Mouse (Mus musculus) inflammation-experienced regulatory T-cells, adult 6 months (primary cell): Measurements from ENCODE around the gene Mlst8. TPM values are rescaled to one million over a fixed set of nuclear protein-coding genes. Genes with fewer than 3 reads are reported as not detected.
"Not testable (repeated sequence)": the region's sequence is repeated elsewhere in the genome, so short reads cannot be mapped to it uniquely, and the experiment has no call there.

Source experiments
- ATAC-seq: one replicate; pipeline ENCODE4 v1.8.0; 2017
- polyA plus RNA-seq, 3 experiments: library from polyadenylated mRNA; unstranded; fragments of 100-300 nt; shearing (Covaris generic); gene quantifications; one replicate each; pipeline ENCODE4 v1.2.1; 2017

Gene Mlst8
- polyA plus RNA-seq, 3 experiments from 2014 or later = 14.0 to 14.9 (median 14.5) TPM

DNA sequence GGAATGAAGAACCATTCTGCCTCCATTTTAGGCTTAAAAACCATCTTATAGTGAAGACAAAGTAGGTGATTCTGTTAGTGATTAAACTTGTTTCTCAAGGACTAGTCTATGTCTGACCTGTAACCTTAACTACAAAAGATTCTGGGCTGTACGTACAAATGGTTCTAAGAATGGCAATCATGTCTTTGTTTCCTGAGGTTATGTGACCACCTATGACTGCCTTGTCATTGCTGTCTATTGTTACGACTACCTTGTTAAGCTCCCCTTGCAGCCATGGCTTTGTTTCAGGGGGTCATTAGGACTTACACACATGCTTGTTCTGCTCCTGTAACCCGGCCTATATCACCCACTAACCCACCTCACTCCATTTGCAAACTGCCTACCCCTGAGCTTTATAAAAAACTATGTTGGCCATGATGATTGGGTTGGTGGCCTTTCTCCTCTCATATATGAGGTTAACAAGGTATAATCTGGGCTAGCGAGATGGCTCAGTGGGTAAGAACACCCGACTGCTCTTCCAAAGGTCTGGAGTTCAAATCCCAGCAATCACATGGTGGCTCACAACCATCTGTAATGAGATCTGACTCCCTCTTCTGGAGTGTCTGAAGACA, 10.1 kb downstream of the Mlst8 start:
- no peak for ATAC-seq

DNA sequence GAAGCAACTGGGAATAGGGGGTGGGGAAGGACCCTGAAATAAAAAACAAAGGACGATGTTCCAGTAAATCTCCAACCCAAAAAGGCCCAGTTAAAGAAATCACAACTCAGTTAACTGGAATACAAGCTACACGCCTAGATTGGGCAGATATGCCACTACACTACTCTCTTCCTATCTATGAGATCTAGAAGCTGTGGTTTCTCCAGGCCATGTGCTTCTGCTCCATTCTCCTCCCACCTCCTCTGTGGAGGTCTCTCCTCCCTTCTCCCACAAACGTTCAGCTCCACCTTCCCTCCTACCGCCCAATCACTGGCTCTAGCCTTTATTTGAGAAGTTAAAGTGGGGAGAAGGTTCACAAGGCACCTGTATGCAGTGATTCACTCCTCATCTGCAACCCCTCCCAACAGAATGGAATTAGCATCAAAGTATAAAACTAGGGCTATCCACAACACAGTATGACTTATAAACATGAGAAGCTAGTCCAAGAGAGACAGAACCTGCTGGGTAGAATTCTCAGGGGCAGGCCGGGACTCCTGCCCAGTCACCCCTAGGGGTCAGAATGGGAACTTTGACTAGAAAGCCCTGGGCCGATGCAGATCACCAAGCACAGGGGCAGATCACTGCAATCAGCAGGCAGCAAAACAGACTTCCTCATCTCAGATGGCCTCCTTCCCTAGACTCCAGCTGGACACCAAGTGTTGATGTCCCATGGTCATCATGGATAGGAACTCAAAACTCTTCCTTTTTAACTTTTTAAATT, 15.3 kb downstream of the Mlst8 start:
- ATAC-seq = peak; percentile 56

DNA sequence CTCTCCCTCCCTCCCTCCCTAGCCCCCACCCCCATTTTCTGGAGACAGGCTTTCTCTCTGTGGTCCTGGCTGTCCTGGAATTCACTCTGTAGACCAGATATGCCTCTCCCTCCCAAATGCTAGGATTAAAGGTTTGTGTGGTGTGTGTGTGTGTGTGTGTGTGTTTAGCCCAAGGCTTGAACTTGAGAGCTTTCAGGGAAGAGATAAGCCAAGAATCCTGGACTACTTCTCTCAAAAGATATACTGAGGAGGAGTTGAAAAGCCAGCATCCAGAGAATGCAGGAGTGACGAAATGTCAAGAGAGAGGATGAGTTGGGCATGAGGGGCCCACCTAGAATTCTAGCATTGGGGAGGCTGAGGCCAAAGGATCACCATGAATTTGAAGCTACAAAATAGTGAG, 15.9 kb downstream of the Mlst8 start:
- no peak for ATAC-seq

DNA sequence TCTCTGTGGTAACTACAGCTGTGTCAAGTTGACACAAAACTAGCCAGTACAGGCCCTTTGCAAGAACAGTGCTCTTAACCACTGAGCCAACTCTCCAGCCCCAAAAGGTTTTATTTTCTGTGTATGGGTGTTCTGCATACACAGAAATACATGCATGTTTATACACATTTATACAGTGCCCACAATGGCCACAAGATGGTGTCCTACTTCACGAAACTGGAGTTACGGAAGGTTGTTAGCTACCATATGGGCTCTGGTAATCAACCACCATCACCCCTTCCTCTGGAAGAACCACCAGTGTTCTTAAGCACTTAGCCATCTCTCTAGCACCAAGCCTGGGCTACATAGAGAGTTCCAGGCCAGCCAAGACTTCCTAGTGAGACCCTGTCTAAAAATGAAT, 17.3 kb downstream of the Mlst8 start:
- peak; percentile 61 for ATAC-seq

DNA sequence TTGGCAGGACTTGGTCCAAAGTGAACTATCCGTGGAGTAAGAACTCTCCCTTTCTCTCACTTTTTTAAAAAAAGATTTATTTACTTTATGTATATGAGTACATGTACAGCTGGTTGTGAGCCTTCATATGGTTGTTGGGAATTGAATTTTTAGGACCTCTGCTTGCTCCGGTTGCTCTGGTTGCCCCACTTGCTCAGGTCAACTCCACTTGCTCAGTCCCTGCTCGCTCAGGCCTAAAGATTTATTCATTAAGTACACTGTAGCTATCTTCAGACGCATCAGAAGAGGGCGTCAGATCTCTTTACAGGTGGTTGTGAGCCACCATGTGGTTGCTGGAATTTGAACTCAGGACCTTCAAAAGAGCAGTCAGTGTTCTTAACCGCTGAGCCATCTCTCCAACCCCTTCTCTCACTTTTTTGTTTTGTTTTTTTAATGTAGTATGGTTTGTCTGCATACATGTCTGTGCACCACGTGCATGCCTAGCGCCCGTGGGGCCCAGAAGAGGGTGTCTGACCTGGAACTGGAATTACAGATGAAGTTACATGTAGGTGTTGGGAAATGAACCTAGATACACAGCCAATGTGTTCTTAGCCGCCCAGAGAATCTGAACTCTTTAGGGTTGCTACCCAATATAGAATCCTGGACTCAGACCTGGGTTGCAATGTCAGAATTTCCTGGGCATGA, 23.2 kb downstream of the Mlst8 start:
- ATAC-seq = not testable (repeated sequence)

DNA sequence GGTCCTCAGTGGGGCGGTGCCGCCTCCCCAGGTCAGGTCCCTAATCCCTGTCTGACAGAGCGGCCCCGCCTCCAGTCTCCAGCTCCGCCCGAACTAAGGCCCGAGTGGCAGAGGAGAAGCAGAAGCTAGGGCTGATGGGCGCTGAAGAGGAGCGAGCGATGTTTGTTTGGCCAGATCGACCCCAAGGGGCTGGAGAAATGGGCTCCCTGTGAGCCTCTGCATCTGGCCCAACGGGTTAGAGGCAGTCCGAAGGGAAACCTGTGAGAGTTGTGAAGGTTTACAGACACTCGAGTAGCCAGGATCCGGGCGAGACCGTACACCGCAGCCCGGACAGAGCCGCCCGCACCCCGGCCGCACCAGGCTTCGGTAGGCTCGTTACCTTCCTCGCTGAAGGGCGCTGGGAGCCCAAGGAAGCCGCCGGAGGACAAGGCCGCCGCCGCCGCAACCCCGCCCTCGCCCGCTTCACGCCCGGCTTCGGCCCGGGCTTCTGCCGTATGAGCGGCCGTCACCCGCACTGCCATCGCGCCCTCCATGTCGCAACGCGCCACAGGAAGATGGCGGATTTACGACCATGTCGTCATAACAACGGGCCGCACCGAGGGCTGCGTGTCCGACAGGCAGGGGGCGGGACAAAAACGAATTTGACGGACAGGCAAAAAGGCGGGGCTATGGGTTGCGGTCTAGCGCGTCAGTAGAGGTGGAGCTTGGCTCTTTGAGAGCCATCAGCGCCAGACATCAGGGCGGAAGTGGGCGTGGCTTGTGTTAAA, 23.9 kb downstream of the Mlst8 start:
- peak; percentile 88 for ATAC-seq

DNA sequence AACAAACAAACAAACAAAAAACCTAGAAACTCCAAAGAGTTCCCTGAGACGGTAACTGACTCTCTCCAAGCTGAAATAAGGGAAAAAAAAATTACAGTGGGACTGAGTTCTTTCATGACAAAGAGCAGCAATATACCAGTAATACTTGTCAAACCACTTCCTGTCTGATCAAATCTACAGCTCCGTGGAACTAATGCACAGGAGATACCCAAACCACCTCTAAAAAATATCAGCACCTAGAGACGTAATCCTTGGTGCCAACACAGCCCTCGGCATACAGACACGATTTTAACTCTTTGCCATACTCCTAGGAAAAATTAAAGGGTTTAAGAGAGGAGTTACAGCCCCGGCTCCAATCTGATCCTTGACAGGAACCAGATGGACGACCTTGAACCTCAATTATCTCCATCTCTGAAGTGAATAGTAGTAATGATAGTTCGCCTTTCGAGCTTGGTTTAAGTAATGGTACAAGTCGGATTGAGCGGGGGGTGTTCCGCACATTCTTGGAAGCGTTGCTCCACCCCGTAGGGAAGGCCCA, 24.6 kb downstream of the Mlst8 start:
- ATAC-seq = peak; percentile 63

DNA sequence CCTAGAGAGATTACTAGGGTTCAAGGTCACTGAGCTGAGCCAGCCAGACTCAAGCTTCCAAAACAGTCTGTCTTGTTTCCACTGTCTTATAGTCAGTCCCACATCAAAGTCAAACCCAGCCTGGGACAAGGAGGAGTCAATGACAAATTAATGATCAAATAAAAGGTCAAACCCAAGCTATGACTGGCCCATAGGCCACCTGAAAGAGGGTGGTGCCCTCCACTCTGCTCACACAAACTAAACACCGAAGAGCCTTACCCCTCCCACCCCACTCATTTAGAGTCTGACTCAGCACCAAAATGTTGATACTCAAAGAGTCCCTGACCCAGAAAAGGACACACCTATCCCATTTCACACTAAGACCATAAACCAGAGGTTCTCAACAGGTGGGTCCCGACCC, 25.5 kb downstream of the Mlst8 start:
- no peak for ATAC-seq

DNA sequence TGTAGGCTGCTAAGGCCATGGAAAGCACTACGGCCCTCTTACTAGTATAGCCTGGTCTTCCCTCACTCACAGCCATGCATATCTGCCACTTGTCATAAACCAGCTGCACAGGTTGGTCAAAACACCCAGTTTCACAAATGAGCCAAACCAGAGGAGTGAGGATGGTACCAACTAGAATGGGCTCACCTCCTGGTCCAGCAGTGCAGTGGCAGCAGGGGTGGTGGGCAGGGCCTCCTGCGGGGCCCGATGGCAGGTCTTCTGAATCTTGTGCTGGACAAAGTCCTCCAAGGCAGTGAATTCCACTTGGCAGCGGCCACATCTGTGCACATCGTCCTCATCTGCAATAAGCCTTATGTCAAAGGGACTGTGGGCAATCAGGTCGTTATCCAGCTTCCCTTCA, 27.7 kb downstream of the Mlst8 start:
- no peak for ATAC-seq

DNA sequence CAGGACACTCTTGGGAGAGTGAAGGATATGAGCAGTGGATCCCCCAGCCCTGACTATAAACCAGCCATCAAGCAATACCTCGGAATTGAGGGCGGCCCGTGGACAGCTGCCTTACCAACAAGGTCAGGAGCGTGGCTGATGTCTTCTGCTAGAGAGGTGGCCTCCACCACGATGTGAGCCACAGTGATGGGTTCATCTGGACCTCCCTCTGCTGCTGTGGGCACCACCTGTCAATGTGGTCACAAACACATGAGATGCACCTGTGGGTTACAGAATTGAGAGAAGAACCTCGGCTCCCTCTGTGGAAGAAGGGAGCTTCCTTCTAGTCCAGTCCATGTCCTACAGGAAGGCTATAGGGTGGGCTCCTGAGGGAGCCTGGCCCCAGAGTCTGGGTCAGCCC, 29.4 kb downstream of the Mlst8 start:
- no peak for ATAC-seq

DNA sequence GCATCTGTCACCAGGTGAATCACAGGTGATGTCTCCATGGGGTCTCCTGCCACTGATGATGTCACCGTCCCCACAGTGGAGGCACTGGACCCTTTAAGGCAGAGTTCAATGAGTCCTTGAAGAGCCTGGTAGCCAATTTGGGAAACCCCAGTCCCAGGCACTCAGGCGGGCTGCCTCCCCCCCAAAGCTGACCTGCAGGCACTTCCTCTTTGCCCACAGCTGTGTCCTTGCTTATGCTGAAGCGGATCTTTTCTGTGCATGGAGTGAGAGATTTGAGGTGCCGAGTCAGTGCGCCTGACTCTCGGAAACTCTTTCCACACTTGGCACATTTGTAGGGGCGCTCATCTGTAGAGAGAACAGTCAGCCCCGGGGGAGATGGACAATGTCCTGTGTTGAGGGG, 32.3 kb downstream of the Mlst8 start:
- no peak for ATAC-seq

DNA sequence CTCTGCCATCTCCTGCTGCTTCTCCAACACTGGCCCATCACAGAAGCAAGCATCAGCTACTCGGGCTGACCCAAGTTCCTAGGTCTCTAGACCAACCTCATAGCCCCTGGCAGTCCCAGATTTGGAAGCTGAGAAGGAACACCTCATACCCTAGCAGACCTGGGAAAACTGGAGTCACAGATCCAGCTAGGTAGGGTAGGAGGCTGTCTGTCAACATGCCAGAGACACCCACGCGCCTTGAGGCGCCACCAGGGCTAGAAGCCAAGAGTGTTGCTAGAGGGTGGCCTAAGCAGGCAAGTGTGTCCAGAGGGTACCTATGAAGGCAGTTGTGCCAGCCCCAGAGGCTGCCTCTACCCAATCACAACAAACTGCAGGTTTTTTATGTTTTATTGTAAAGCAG, 35.5 kb downstream of the Mlst8 start:
- no peak for ATAC-seq

DNA sequence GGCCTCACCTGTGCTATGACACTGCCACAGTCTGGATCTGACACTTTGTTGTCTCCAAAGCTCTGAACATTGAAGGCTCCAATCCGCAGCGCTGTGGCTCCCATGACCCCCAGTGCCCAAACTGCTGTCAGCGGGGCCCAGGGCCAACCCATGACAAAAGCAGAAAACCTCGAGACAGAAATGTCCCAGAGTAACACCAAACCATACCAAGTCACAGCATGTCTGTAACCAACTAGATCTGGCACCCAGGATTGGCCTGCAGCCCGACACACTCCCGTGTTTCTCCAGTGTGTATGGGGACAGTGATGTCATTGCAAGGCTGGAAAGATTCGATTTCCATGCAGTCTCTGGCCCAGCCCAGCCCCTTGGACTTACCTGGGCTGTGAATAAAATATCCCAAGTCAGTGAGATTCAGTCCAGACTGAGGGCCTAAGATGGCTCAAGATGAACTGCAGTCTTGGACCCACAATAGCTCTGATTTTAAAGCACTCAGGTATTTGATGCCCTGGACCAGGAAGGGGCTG, 36.2 kb downstream of the Mlst8 start, which contains the start of gene Dnase1l2:
Gene Dnase1l2, minus strand, starts transcription at position 474 of the 524 bp plus-strand sequence.
- no peak for ATAC-seq

DNA sequence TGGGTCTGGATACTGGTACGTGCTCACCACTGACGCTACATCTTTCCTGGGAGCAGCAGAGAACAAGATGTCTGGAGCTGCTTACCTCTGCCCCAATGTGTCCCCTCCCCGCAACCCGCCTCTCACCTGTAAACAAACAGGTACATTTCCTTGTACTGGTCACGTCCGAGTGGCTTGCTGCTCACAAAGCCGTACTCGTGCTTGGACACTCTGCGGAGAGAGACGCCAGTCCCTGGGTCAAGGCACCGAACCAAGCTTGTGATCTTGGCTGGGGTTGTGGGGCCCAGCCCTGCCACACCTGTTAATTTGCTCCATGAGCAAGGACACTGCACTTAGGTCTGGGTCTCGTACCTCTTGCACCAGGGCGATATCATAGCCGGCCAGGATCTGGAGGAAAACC, 36.8 kb downstream of the Mlst8 start:
- no peak for ATAC-seq

DNA sequence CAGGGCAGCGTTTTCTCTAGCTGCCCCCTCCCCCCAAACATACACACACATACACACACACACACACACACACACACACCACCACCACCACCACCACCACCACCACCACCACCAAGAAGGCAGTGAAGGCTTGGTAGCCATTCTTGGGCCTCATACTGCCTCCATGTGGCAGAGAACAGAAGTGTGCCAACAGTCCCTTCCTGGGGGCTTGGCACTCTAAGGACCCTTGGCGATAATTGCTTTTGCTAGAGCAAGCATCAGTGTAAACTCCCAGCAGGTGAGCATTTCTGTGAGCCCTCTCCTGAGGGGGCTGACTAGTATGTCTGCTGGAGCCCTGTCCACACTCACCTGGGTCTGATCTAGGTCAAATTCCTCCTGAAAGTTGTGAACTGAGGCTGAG, 37.7 kb downstream of the Mlst8 start:
- ATAC-seq = no peak

DNA sequence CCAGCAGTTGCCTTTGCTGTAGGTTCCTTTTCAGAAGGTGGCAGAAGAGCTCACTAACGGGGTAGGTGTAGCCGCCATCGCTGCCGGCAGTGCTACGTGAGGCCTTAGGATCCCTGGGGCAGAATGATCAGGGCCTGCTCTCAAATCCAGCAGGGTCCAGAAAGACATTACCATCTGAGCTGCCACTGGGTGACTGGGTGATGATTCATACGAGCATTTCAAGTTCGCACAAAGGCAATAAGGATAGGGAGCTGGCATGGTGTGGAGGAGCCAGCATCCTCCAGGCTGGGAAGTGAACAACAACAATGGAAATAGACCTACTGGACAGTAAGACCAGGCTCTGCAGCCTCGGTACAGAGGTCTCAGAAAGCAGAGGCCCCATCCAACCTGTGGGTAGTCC, 38.5 kb downstream of the Mlst8 start:
- ATAC-seq = no peak

DNA sequence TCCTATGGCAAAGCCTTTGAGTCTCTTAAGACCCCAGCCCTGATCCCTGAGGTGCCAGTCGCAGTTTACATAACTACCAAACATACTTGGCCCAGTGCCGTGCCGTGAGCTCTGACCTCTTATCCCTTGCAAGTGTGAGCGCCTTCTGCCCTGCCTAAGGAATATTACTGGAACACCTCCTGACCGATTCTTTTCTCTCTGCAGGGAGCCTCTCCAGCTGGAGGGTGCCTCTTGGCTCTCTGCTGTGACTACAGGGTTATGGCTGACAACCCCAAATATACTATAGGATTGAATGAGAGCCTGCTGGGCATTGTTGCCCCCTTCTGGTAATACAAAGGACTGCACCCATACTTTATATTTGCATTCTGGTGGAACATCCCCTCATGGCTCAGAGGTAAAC, 41.9 kb downstream of the Mlst8 start:
- peak; percentile 76 for ATAC-seq

DNA sequence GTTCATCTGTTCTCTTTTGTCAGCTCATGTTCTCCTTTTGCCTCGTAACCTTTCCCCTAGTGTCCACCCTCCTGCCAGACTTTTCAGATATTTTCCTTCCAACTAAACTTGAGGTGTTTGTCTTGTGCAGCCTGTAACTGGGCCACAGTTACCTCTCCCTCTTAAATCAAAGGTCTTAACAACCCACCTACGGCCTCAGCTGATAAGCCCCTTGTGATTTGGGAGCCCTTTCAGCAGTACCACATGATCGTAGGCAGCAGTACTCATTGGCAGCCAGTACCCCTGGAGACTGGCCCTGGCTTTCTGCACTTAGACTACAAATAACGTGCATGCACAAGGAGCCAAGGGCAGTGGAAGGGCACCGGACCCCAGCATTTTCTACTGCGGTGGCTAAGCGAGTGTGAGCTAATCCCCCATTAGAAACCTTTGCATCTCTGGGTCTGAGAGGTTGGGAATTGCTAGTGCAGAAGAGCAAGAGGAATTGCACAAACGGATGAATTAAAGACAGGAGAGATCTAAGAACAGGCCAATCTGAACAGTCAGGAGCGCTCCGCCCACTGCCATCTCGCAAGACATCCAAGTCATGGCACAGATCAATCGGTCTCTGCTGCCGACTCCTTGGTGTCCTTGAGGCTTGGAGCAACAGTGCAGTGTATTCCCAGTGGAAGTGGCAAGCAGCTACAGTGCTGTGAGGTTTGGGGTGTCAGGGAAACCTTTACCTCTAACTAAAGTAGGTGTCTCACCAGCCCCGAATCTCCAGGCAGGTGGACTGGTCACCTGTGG, 49.5 kb downstream of the Mlst8 start:
- ATAC-seq = no peak

DNA sequence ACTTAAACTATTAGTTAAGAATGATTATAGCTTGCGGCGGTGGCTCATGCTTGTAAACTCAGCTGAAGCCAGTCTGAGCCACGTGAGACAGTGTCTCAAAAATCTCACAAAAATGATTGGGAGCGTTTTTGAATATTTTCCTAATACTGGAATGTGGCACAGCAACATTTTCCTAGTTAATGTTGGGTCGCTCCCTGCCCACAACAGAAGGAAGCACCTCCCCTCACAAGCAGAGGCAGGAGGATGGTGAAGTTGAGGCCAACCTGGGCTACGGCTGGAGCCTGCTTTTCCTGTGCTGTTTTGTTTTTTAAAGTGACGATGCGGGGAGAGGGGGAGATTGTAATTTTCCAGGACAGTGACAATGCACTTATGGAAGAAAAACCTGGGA, 51.7 kb downstream of the Mlst8 start:
- ATAC-seq = no peak

DNA sequence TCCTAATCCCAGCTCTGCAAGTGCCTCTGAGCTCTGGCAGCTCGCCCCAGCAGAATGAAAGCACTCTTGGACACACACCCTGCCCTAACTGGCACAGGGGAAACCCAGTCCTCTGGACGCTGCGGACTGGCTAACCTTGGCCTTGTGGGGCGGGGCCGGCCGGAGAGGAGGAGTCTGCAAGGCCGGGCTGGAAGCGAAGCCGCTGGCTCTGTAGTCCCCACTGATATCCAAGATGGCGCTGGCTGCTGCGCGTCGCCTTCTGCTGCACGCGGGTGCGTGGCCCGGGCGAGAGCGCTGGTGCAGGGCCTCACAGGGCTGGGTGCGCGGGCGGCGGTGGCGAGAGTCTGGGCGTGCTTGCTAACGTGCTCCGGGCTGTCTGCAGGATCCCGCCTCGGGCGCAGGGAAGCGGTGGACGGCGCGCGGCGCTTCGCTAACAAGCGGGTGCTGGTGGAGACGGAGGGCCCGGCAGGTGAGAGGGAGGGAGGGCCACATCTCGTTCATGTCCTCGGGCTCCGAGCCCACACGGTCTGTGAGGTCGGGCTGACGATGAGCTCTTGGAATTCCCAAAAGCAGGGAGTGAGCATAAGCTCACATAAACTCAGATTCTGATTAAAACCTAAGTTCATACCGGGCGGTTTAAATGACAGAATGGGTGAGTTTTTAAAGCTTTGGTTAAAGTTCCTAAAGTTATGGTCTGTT, 52.3 kb downstream of the Mlst8 start, which contains the start of gene Eci1:
Gene Eci1, plus strand, starts transcription at position 171 of the 699 bp plus-strand sequence.
- peak; percentile 87 for ATAC-seq

DNA sequence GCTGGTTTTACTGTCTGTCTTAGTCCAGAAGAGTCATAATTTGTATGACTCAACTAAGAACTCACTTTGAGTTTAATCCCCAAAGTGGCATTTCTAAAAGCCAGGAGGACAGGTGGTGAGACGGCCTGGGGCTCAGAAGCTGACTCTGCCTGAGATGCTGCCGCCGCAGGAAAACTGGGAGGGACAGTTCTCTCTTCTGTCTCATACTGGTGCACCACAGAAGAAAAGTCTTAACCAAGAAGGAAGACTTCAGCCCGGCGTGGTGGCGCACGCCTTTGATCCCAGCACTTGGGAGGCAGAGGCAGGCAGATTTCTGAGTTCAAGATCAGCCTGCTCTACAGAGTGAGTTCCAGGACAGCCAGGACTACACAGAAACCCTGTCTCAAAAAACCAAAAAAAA, 53.0 kb downstream of the Mlst8 start:
- no peak for ATAC-seq
